In the genomic region with DNA sequence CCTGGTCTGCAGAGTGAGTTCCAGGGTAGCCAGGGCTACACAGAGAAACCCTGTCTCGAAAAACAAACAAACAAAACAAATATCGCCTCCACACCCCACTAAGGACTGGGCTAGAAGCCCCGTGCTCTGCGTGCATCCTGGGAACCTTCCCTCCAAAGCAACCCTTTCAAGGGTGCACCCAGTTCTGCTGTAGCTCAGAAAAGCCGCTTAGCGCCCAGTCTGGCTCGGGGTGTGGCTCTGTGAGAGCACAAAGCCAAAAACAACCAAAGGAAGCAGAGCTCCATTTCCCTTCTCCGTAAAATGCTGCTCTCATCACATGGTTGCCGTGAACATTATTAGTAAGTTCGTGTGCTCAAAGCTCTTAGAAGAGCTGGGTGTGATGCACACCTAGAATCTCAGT, we compare ENCODE assay signal across 8 mouse cellular contexts. TPM values are rescaled to one million over a fixed set of nuclear protein-coding genes. Genes with fewer than 3 reads are reported as not detected.
DNase-seq lines count a peak whose midpoint lies in the region; ATAC-seq and TF ChIP-seq lines count a peak whose summit lies in the region.

No protein-coding gene starts in this region.

- DNase-seq in heart, postnatal 0 days (ENCODE audit: low spot score): no peak
- no peak for DNase-seq in urinary bladder, adult 2 months (ENCODE audit: low spot score)
- DNase-seq in adrenal gland, postnatal 4 days (ENCODE audit: low spot score in 2 of 2): no peak
- DNase-seq in ovary, postnatal 14 days (ENCODE audit: low spot score): no peak

- no peaks in the 10 kb centered on the region for H3K36me3 ChIP-seq in heart, postnatal 0 days (replicated peaks; ENCODE audit: control insufficient read depth, insufficient read depth, low read length)
- H3K36me3 ChIP-seq in liver, embryonic 15.5 days (replicated peaks): no peaks in the 10 kb centered on the region

- H3K4me2 ChIP-seq in heart, postnatal 0 days (ENCODE audit: low read depth, low read length): peak overlapping the region; percentile 98
- H3K4me2 ChIP-seq in liver, embryonic 15.5 days: peak overlapping the region; percentile 98

- peak overlapping the region; percentile 57 for H3K27ac ChIP-seq in heart, postnatal 0 days (ENCODE audit: low read depth)
- no peak overlapping the region; the same call in 1 of the 2 replicates for H3K27ac ChIP-seq in liver, embryonic 15.5 days (replicated peaks)
- no peak overlapping the region for H3K27ac ChIP-seq in olfactory bulb, adult 2 months (ENCODE audit: insufficient read depth, low read depth, low read length)

- WGBS in heart, postnatal 0 days: 10% methylated on average over 10 of the region's 10 CpGs
- 14% methylated on average over 10 of the region's 10 CpGs for WGBS in liver, embryonic 15.5 days (ENCODE audit: insufficient replicate concordance)
- WGBS in olfactory bulb, adult 2 months: 14% methylated on average over 10 of the region's 10 CpGs

- H3K9ac ChIP-seq in heart, postnatal 0 days (replicated peaks; ENCODE audit: low read depth, low read length): peak overlapping the region; percentile 71
- H3K9ac ChIP-seq in liver, embryonic 15.5 days: peak overlapping the region; percentile 75

- H3K4me1 ChIP-seq in heart, postnatal 0 days (ENCODE audit: control insufficient read depth, insufficient read depth): no peaks in the 10 kb centered on the region
- H3K4me1 ChIP-seq in liver, embryonic 15.5 days (replicated peaks): peaks cover 58% of the 10 kb centered on the region
- peaks cover 12% of the 10 kb centered on the region for H3K4me1 ChIP-seq in olfactory bulb, adult 2 months (ENCODE audit: control insufficient read depth, insufficient read depth, low read length)

- no peak for TF ChIP-seq CTCF in heart, postnatal 0 days (IDR thresholded peaks at IDR 0.05; ENCODE audit: low read depth)
- TF ChIP-seq CTCF in olfactory bulb, adult 2 months (IDR thresholded peaks at IDR 0.05; ENCODE audit: insufficient read depth, low read depth, low read length): no peak

- peak; percentile 35 for ATAC-seq in CD4-positive, CD25-positive, alpha-beta regulatory T cell, adult 4 months
- ATAC-seq in activated CD4-positive, CD25-positive, alpha-beta regulatory T cell, adult 4 months: peak; percentile 22
- 0 out of 2 replicates have a peak, but pooled peaks have one; percentile 15 for ATAC-seq in heart, postnatal 0 days (ENCODE audit: insufficient read depth, low read depth)
- no peak for ATAC-seq in liver, embryonic 15.5 days (ENCODE audit: insufficient read depth)

- no peak for TF ChIP-seq EP300 in heart, postnatal 0 days (IDR thresholded peaks at IDR 0.05; ENCODE audit: low read depth)

- H3K27me3 ChIP-seq in heart, postnatal 0 days (ENCODE audit: control insufficient read depth, insufficient read depth, low read length): no peaks in the 10 kb centered on the region
- peaks cover 9% of the 10 kb centered on the region; the same call in 1 of the 2 replicates for H3K27me3 ChIP-seq in liver, embryonic 15.5 days

- TF ChIP-seq POLR2A in olfactory bulb, adult 2 months (IDR thresholded peaks at IDR 0.05; ENCODE audit: insufficient read depth, low read depth, low read length): no peak

- no peaks in the 10 kb centered on the region for H3K9me3 ChIP-seq in heart, postnatal 0 days (replicated peaks; ENCODE audit: control insufficient read depth, low read length)
- H3K9me3 ChIP-seq in liver, embryonic 15.5 days (replicated peaks): no peaks in the 10 kb centered on the region

- H3K4me3 ChIP-seq in heart, postnatal 0 days (ENCODE audit: low read depth, low read length): peak overlapping the region; percentile 68
- peak overlapping the region; percentile 69 for H3K4me3 ChIP-seq in liver, embryonic 15.5 days (replicated peaks)
- peak overlapping the region; percentile 54 for H3K4me3 ChIP-seq in olfactory bulb, adult 2 months (ENCODE audit: insufficient read depth, low read depth, low read length)

RNA-seq across cellular contexts. Expression of gene Trib3, which starts 0.5 kb away (rescaled TPM):
- polyA plus RNA-seq in CD4-positive, CD25-positive, alpha-beta regulatory T cell, adult 4 months (2017; shearing (Covaris generic)): 1 to 10 TPM; 2.4 to 5.1 TPM
- polyA plus RNA-seq in activated CD4-positive, CD25-positive, alpha-beta regulatory T cell, adult 4 months (2017; shearing (Covaris generic)): 1 to 10 TPM; 3.4 to 5.1 TPM
- 0.39 TPM in 1 of 2 replicates, not detected in the other for total RNA-seq in heart, postnatal 0 days (2014; rRNA removed; ENCODE audit: low replicate concordance)
- 2.5 and 2.6 TPM in 2 replicates for polyA plus RNA-seq in heart, postnatal 0 days (2015; fragmentation: Nextera tagmentation; extraction: Ambion mirVana)
- 3.8 and 4.4 TPM in 2 replicates for polyA plus RNA-seq in liver, embryonic 15.5 days (2015; fragmentation: Nextera tagmentation; extraction: Ambion mirVana)
- not detected in 2 replicates for polyA plus RNA-seq in olfactory bulb, adult 2 months (2012; ENCODE audit: insufficient read depth, insufficient read length, low replicate concordance, missing spikeins)
- 2.4 and 2.9 TPM in 2 replicates for polyA plus RNA-seq in urinary bladder, adult 2 months (2012; rRNA removed)
- 1 to 10 TPM; 4.3 to 4.9 TPM for total RNA-seq in adrenal gland, postnatal 4 days (2021)

RNA-seq across cellular contexts. Expression of gene Rbck1, which starts 11.9 kb away (rescaled TPM):
- polyA plus RNA-seq in CD4-positive, CD25-positive, alpha-beta regulatory T cell, adult 4 months (2017; shearing (Covaris generic)): 10 to 100 TPM; 53.4 to 74.3 TPM
- 10 to 100 TPM; 65.1 to 86.1 TPM for polyA plus RNA-seq in activated CD4-positive, CD25-positive, alpha-beta regulatory T cell, adult 4 months (2017; shearing (Covaris generic))
- total RNA-seq in heart, postnatal 0 days (2014; rRNA removed; ENCODE audit: low replicate concordance): 104 and 112 TPM in 2 replicates
- 52.0 and 54.4 TPM in 2 replicates for polyA plus RNA-seq in heart, postnatal 0 days (2015; fragmentation: Nextera tagmentation; extraction: Ambion mirVana)
- polyA plus RNA-seq in liver, embryonic 15.5 days (2015; fragmentation: Nextera tagmentation; extraction: Ambion mirVana): 41.4 and 46.1 TPM in 2 replicates
- polyA plus RNA-seq in olfactory bulb, adult 2 months (2012; ENCODE audit: insufficient read depth, insufficient read length, low replicate concordance, missing spikeins): not detected in 2 replicates
- polyA plus RNA-seq in urinary bladder, adult 2 months (2012; rRNA removed): 110 and 132 TPM in 2 replicates
- 100 to 1,000 TPM; 139 TPM for total RNA-seq in adrenal gland, postnatal 4 days (2021)

RNA-seq across cellular contexts. Expression of gene Nrsn2, which starts 32.1 kb away (rescaled TPM):
- not detected for polyA plus RNA-seq in CD4-positive, CD25-positive, alpha-beta regulatory T cell, adult 4 months (2017; shearing (Covaris generic))
- polyA plus RNA-seq in activated CD4-positive, CD25-positive, alpha-beta regulatory T cell, adult 4 months (2017; shearing (Covaris generic)): not detected
- not detected in 2 replicates for total RNA-seq in heart, postnatal 0 days (2014; rRNA removed; ENCODE audit: low replicate concordance)
- polyA plus RNA-seq in heart, postnatal 0 days (2015; fragmentation: Nextera tagmentation; extraction: Ambion mirVana): 0.12 and 0.33 TPM in 2 replicates
- polyA plus RNA-seq in liver, embryonic 15.5 days (2015; fragmentation: Nextera tagmentation; extraction: Ambion mirVana): not detected in 2 replicates
- not detected in 2 replicates for polyA plus RNA-seq in olfactory bulb, adult 2 months (2012; ENCODE audit: insufficient read depth, insufficient read length, low replicate concordance, missing spikeins)
- polyA plus RNA-seq in urinary bladder, adult 2 months (2012; rRNA removed): not detected in 2 replicates
- 1 to 10 TPM; 4.4 to 4.5 TPM for total RNA-seq in adrenal gland, postnatal 4 days (2021)

RNA-seq across cellular contexts. Expression of gene Tbc1d20, which starts 50.7 kb away (rescaled TPM):
- 10 to 100 TPM; 19.5 to 21.3 TPM for polyA plus RNA-seq in CD4-positive, CD25-positive, alpha-beta regulatory T cell, adult 4 months (2017; shearing (Covaris generic))
- 10 to 100 TPM; 14.9 to 18.3 TPM for polyA plus RNA-seq in activated CD4-positive, CD25-positive, alpha-beta regulatory T cell, adult 4 months (2017; shearing (Covaris generic))
- total RNA-seq in heart, postnatal 0 days (2014; rRNA removed; ENCODE audit: low replicate concordance): 60.9 and 65.8 TPM in 2 replicates
- 22.8 and 23.7 TPM in 2 replicates for polyA plus RNA-seq in heart, postnatal 0 days (2015; fragmentation: Nextera tagmentation; extraction: Ambion mirVana)
- 10.7 and 12.3 TPM in 2 replicates for polyA plus RNA-seq in liver, embryonic 15.5 days (2015; fragmentation: Nextera tagmentation; extraction: Ambion mirVana)
- not detected in 2 replicates for polyA plus RNA-seq in olfactory bulb, adult 2 months (2012; ENCODE audit: insufficient read depth, insufficient read length, low replicate concordance, missing spikeins)
- 42.0 and 44.4 TPM in 2 replicates for polyA plus RNA-seq in urinary bladder, adult 2 months (2012; rRNA removed)
- 100 to 1,000 TPM in 1 of 2 experiments, 10 to 100 TPM in 1; 93.0 to 101 TPM for total RNA-seq in adrenal gland, postnatal 4 days (2021)

RNA-seq across cellular contexts. Expression of gene Sox12, which starts 53.5 kb away (rescaled TPM):
- under 1 TPM; 0.32 to 0.73 TPM for polyA plus RNA-seq in CD4-positive, CD25-positive, alpha-beta regulatory T cell, adult 4 months (2017; shearing (Covaris generic))
- polyA plus RNA-seq in activated CD4-positive, CD25-positive, alpha-beta regulatory T cell, adult 4 months (2017; shearing (Covaris generic)): under 1 TPM; 0.30 to 0.33 TPM
- total RNA-seq in heart, postnatal 0 days (2014; rRNA removed; ENCODE audit: low replicate concordance): 19.9 and 30.0 TPM in 2 replicates
- polyA plus RNA-seq in heart, postnatal 0 days (2015; fragmentation: Nextera tagmentation; extraction: Ambion mirVana): 5.0 and 5.5 TPM in 2 replicates
- 1.2 and 1.5 TPM in 2 replicates for polyA plus RNA-seq in liver, embryonic 15.5 days (2015; fragmentation: Nextera tagmentation; extraction: Ambion mirVana)
- polyA plus RNA-seq in olfactory bulb, adult 2 months (2012; ENCODE audit: insufficient read depth, insufficient read length, low replicate concordance, missing spikeins): not detected in 2 replicates
- 8.6 and 12.6 TPM in 2 replicates for polyA plus RNA-seq in urinary bladder, adult 2 months (2012; rRNA removed)
- total RNA-seq in adrenal gland, postnatal 4 days (2021): 10 to 100 TPM; 50.9 to 51.1 TPM
